Mouse (Mus musculus): ENCODE measurements around the gene Tnfsf9. TPM values are rescaled to one million over a fixed set of nuclear protein-coding genes. Genes with fewer than 3 reads are reported as not detected.

Gene Tnfsf9
- polyA plus RNA-seq, 3 experiments from 2014 or later, result 9.6 to 30.9 (median 15.9) TPM

DNA sequence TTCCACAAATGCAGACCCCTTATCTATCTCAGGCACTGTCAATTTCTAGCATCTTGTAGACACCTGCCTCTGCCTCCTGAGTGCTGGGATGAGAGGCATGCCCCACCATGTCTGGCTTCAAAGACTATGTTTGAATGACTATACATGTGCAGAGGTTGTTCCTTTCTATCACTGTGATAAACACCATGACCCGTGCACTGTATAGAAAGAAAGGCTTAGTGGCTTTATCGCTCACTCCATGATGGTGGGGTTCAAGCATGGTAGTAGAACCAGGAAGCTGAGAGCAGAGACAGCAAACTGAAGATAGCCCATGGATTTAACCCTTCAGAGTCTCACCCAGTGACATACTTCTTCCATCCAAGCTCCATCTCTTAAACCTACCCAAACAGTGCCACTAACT is 29.6 kb downstream of the Tnfsf9 start:
- ATAC-seq, result no peak

DNA sequence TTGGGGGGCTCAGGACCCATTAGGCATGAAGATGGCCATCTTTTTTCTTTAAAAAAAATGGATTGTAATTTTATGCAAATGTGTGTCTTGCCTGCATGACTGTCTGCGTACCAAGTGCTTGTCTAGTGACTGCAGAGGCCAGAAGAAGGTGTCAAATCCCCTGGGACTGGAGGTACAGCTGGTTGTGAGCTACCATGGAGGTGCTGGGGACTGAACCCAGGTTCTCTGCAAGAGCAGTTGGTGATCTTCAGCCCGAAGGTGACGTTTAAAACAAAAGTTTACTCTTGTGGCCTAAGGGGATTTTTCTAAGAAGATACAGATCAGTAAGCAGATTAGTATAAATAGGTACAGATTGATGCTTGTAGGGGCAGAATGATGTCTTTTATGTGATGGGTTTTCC is 30.5 kb downstream of the Tnfsf9 start:
- ATAC-seq, result no peak

DNA sequence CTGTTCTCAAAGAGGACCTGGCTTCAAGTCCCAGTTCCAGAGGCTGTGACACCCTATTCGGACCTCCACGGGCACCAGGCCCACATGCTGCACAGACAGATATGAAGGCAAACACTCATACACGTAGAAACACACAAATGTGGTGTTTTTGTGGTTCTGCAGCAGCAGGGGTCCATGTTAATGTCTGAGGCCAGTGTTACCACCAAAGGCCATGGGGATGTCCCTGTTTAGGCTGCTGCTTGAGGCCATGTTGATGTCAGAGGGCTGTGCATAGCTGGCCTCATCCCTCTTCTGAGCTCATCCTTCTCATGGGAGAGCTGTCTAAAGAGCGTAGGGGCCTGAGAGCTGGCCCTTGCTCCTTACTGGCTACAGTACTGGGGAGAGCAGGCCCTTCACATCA is 33.6 kb downstream of the Tnfsf9 start:
- ATAC-seq, result no peak

DNA sequence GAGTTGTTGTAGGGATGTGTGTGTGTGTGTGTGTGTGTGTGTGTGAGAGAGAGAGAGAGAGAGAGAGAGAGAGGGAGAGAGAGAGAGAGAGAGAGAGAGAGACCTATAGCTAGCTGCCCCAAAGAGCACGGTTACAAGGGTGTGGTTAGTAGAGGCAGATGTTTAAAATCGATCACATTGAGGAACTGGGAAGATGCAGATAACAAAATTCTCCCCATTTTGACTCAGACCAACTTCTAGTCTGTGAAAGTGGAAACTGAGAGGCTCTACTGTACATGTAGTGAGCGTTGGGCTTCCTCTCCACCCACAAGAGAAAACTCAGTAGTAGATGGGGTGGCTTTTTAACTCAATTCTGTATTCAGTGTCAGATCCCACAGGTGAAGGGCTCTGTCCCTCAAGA is 34.6 kb downstream of the Tnfsf9 start:
- no peak for ATAC-seq

DNA sequence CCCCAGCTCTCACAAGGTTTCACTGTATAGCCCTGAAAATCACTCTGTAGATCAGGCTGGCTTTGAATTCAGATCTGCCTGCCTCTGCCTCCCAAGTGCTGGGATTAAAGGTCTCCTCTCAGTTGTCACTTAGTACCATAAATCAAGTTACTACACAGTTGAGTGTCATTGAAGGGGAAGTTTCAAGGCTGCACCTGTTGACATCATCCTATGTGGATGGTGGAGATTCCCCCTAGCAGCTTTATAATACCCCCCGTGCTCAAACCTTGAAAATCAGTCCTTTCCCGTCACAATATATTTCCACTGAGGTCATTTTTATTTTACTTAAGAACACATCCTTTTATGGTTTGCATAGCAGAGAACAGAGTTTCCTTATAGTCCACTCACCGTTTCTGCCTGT is 38.6 kb downstream of the Tnfsf9 start:
- ATAC-seq, result no peak

DNA sequence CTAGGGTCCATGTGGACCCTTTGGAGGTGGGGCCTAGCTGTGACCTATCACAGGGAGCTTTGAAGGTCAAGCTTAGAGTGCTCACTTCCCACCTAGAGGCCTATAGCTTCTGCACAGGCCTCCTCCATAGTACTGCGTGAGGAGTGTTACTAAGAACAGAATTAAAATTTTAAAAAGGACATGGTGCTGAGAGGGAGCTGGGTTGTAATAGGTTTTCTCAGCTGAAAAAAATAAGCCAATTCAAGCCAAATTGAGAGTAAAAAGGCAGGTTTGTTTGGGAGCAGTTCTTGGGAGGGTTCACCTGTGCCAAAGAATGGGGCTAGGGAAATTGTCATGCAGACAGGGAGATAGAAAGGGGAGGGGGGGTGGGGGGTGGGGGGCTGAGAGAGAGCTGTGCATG is 40.0 kb downstream of the Tnfsf9 start:
- no peak for ATAC-seq

DNA sequence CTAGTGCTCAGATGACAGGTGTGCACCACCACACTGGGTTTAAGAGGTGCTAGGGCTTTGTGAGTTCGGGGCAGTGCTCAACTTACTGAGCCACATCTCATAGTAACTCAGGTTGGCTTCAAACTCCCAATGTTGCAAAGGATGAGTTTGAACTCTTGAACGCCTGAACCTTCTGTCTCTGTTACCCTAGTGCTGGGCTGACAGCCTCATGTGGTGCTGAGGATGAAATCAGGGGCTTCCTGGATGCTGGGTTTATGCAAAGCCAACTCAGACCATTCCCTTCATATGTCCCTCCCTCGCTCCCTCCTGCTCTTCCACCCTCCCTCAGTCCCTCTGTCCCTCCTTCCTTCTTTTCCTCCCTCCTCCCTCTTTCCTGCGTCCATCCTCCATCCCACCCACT is 43.2 kb downstream of the Tnfsf9 start:
- ATAC-seq, result no peak

DNA sequence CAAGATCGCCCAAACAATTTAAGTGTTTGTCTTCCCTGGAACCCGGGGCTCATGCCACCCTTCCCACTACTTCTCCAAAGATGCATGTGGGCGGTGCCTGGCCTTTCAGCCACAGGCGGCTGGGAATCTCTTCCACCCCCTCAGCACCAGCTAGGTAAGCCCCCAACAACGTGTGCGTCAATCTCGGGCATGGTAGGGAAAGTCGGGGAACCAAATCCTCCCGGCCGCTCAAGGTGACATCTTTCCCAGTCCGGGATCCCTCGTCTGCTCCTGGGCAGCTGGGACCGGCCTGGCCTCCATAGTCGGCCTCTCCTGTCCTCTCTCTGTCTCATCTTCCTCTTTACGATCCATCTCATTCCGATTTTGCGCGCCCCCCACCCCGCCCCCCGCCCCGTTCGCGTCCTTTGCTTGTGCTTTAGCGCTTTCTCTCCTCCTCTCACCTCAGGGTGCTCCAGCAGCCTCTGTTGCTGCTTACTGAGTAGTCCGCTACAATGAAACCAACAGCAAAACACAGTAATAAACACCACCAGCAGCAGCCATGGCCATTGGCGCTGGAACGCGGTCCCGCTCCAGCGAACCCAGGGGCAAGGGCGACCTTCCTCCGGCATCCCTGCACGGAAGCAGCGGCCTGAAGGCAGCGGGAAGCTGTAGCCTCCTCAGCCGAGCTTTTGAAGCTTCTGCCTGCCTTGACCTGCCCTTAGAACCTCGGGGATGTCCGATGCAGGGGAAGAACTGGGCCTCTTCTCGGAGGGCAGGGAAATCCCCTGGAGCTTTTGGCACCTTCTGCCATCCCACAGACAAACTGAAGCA is 44.1 kb downstream of the Tnfsf9 start, which contains the start of gene Cd70:
Gene Cd70 (minus strand): TSS at position 784 of the 810 bp plus-strand sequence.
- no peak for ATAC-seq

DNA sequence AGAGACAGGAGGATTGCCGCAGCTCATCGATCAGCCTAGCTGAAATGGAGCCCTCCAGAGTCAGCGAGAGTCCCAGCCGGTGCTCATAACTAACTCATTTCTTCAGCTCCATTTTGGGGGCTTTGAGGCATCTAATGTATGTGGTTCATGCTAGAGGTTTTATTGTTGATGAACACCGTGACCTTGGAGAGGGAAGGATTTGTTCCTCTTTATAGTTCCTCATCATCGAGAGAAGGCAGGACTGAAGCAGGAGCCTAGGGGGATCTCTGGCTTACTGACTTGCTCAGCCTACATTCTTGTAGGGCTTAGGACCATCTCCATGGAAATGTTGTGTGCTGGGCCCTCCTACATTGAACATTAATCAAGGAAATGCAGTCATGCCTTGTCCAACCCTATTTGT is 47.9 kb downstream of the Tnfsf9 start:
- ATAC-seq, result no peak

DNA sequence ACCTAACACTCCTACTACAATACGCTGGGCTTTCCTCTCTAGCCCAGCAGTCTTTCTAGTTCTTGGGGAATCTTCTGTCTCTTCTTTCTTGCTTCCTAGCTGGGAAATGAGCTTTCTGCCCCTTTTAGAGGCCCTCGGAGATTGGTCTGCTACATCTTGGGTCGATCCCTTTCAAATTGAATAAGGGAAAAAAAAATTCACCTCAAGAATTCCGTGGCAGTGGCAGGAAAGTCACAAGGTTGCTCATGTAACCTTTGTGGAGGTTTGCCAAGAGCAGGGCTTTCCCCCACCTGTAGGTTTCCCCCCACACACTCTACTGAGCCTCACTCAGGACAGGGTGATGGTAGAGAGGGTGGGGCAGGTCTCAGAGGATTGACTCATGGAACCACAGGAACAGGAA is 48.7 kb downstream of the Tnfsf9 start:
- ATAC-seq, result no peak

Other genes starting within 250 kb of the Tnfsf9 start
- not detected for gene Acsbg2, start 230.9 kb upstream of the Tnfsf9 start, polyA plus RNA-seq (2017; shearing (Covaris generic))
- gene 1700061G19Rik, start 229.8 kb upstream of the Tnfsf9 start, polyA plus RNA-seq (2017; shearing (Covaris generic)), result under 1 TPM; 0.21 to 0.57 (median 0.28) TPM
- 1 to 10 TPM; 5.4 to 6.2 (median 5.6) TPM for gene Mllt1, start 169.9 kb upstream of the Tnfsf9 start, polyA plus RNA-seq (2017; shearing (Covaris generic))
- gene Acer1, start 123.2 kb upstream of the Tnfsf9 start, polyA plus RNA-seq (2017; shearing (Covaris generic)), result not detected
- gene Clpp, start 115.0 kb upstream of the Tnfsf9 start, polyA plus RNA-seq (2017; shearing (Covaris generic)), result 100 to 1,000 TPM in 2 of 3 experiments, 10 to 100 TPM in 1; 61.9 to 113 (median 112) TPM
- 10 to 100 TPM; 20.3 to 29.1 (median 22.2) TPM for gene Alkbh7, start 108.0 kb upstream of the Tnfsf9 start, polyA plus RNA-seq (2017; shearing (Covaris generic))
- 1 to 10 TPM in 1 of 3 experiments, under 1 TPM in 1, not detected in 1; 0.82 to 1.5 TPM for gene Pspn, start 105.3 kb upstream of the Tnfsf9 start, polyA plus RNA-seq (2017; shearing (Covaris generic))
- 10 to 100 TPM; 66.8 to 86.1 (median 78.3) TPM for gene Gtf2f1, start 94.0 kb upstream of the Tnfsf9 start, polyA plus RNA-seq (2017; shearing (Covaris generic))
- 1 to 10 TPM in 1 of 3 experiments, under 1 TPM in 2; 0.51 to 1.7 (median 0.67) TPM for gene Gm17949, start 93.9 kb upstream of the Tnfsf9 start, polyA plus RNA-seq (2017; shearing (Covaris generic))
- gene Khsrp, start 73.8 kb upstream of the Tnfsf9 start, polyA plus RNA-seq (2017; shearing (Covaris generic)), result 10 to 100 TPM; 17.4 to 36.4 (median 31.4) TPM
- gene Slc25a41, start 63.7 kb upstream of the Tnfsf9 start, polyA plus RNA-seq (2017; shearing (Covaris generic)), result not detected
- gene Crb3, start 46.2 kb upstream of the Tnfsf9 start, polyA plus RNA-seq (2017; shearing (Covaris generic)), result 1 to 10 TPM in 1 of 3 experiments, under 1 TPM in 2; 0.94 to 2.4 (median 0.99) TPM
- 1 to 10 TPM; 1.0 to 3.1 (median 2.6) TPM for gene Slc25a23, start 45.5 kb upstream of the Tnfsf9 start, polyA plus RNA-seq (2017; shearing (Covaris generic))
- gene Dennd1c, start 26.8 kb upstream of the Tnfsf9 start, polyA plus RNA-seq (2017; shearing (Covaris generic)), result 100 to 1,000 TPM; 183 to 288 (median 219) TPM
- gene Tubb4a, start 17.5 kb upstream of the Tnfsf9 start, polyA plus RNA-seq (2017; shearing (Covaris generic)), result 1 to 10 TPM; 2.2 to 5.4 (median 3.9) TPM
- 1 to 10 TPM; 1.6 to 5.2 (median 3.4) TPM for gene Cd70, start 44.5 kb downstream of the Tnfsf9 start, polyA plus RNA-seq (2017; shearing (Covaris generic))
- 10 to 100 TPM; 13.3 to 15.2 (median 14.1) TPM for gene Tnfsf14, start 88.9 kb downstream of the Tnfsf9 start, polyA plus RNA-seq (2017; shearing (Covaris generic))
- gene C3, start 122.8 kb downstream of the Tnfsf9 start, polyA plus RNA-seq (2017; shearing (Covaris generic)), result 1 to 10 TPM; 1.0 to 3.6 (median 1.8) TPM
- 10 to 100 TPM; 49.0 to 66.3 (median 56.5) TPM for gene Gpr108, start 143.1 kb downstream of the Tnfsf9 start, polyA plus RNA-seq (2017; shearing (Covaris generic))
- 1 to 10 TPM; 1.0 to 4.4 (median 3.6) TPM for gene Trip10, start 144.1 kb downstream of the Tnfsf9 start, polyA plus RNA-seq (2017; shearing (Covaris generic))
- 10 to 100 TPM; 66.1 to 89.2 (median 85.7) TPM for gene Vav1, start 173.8 kb downstream of the Tnfsf9 start, polyA plus RNA-seq (2017; shearing (Covaris generic))

Data from inflammation-experienced regulatory T-cells, adult 6 months (primary cell).